17 mouse cellular contexts compared by ENCODE assay signal in the genomic region with DNA sequence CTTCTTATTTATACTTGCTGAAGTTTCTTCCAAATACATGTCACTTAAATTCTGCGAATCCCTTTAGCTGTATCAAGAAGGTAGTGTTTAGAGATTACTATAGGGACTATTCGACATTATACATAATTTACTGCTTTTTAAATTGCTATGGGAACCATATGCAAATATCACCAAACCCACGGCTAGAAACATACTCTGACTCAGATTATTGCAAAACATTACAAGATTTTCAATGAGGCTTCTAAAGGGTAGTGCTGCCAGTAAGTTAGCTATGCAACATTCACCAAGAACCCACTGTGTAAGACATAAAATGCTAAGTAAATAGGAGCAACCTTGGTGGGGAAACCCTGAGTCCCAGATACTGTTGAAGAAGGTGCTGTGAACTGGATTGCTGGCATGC. TPM values are rescaled to one million over a fixed set of nuclear protein-coding genes. Genes with fewer than 3 reads are reported as not detected.
DNase-seq lines count a peak whose midpoint lies in the region; ATAC-seq and TF ChIP-seq lines count a peak whose summit lies in the region.
"Had no signal": no experiment of that assay in that cellular context is flagged by ENCODE, and none has a peak within 500 bp of the region (broad histone marks: within the 10 kb centered on the region; RNA-seq: fewer than 3 reads in every experiment).

No protein-coding gene starts in this region.

- no peak for TF ChIP-seq POLR2A in heart, adult 2 months (IDR thresholded peaks at IDR 0.05; ENCODE audit: insufficient read depth, low read depth, low read length)
- TF ChIP-seq POLR2A in spleen, adult 2 months (IDR thresholded peaks at IDR 0.05; ENCODE audit: low read depth, low read length) = no peak

- H3K9ac ChIP-seq in heart, adult 2 months (ENCODE audit: low read depth, low read length) = no peak overlapping the region
- no peak overlapping the region for H3K9ac ChIP-seq in liver, embryonic 16.5 days (ENCODE audit: low read depth, low read length)
- H3K9ac ChIP-seq: forebrain, postnatal 0 days; hindbrain, embryonic 13.5 days; lung, embryonic 15.5 days had no signal

- no peak for DNase-seq in heart, adult 2 months
- DNase-seq in heart, adult 11 months = no peak
- no peak for DNase-seq in spleen, adult 2 months (ENCODE audit: low read depth in 1 of 2, low spot score in 2 of 2)
- no peak for DNase-seq in spleen, adult 18-20 months
- no peak for DNase-seq in testis, postnatal 14 days (ENCODE audit: low spot score)
- DNase-seq in right cerebral cortex, postnatal 36 days (ENCODE audit: low spot score in 2 of 2) = no peak
- DNase-seq: adrenal gland, postnatal 25 days; forebrain, postnatal 0 days; gastrocnemius, postnatal 25 days; kidney, postnatal 10 days; right cerebral cortex, adult 18-20 months had no signal

- 79% methylated on average over 3 of the region's 3 CpGs for WGBS in heart, adult 2 months
- 40% methylated on average over 3 of the region's 3 CpGs for WGBS in spleen, adult 2 months
- WGBS in liver, embryonic 16.5 days (ENCODE audit: insufficient replicate concordance) = 50% methylated on average over 3 of the region's 3 CpGs

- no peak for TF ChIP-seq CTCF in heart, adult 2 months (IDR thresholded peaks at IDR 0.05)
- TF ChIP-seq CTCF in spleen, adult 2 months (IDR thresholded peaks at IDR 0.05; ENCODE audit: extremely low read depth, insufficient read depth, insufficient read length, insufficient replicate concordance) = no peak

- peaks cover 8% of the 10 kb centered on the region for H3K4me1 ChIP-seq in heart, adult 2 months (ENCODE audit: control insufficient read depth, insufficient read depth, low read length)
- peaks cover 13% of the 10 kb centered on the region for H3K4me1 ChIP-seq in spleen, adult 2 months (ENCODE audit: control insufficient read depth, insufficient read depth, insufficient read length)
- H3K4me1 ChIP-seq in liver, embryonic 16.5 days (ENCODE audit: control insufficient read depth, low read depth, low read length) = peaks cover 6% of the 10 kb centered on the region

- H3K27ac ChIP-seq in heart, adult 2 months = peak overlapping the region; percentile 60; the same call in 1 of the 2 replicates
- H3K27ac ChIP-seq in spleen, adult 2 months (ENCODE audit: insufficient read depth, low read length) = peak overlapping the region; percentile 30; the same call in 1 of the 2 replicates
- 0 out of 2 replicates have a peak overlapping the region, but pooled peaks have one; percentile 2 for H3K27ac ChIP-seq in liver, embryonic 16.5 days (ENCODE audit: low read length)
- H3K27ac ChIP-seq: hindbrain, embryonic 13.5 days; lung, embryonic 15.5 days had no signal

- H3K27me3 ChIP-seq in heart, adult 2 months (ENCODE audit: control insufficient read depth, insufficient read depth, low read length) = no peaks in the 10 kb centered on the region
- no peaks in the 10 kb centered on the region for H3K27me3 ChIP-seq in spleen, adult 2 months (ENCODE audit: control insufficient read depth, insufficient read depth, low read length)
- H3K27me3 ChIP-seq in liver, embryonic 16.5 days (ENCODE audit: control insufficient read depth, insufficient read depth, low read depth, low read length) = no peaks in the 10 kb centered on the region
- H3K27me3 ChIP-seq: hindbrain, embryonic 13.5 days; lung, embryonic 15.5 days had no signal

- ATAC-seq in liver, embryonic 16.5 days (ENCODE audit: low read depth) = no peak
- ATAC-seq in erythroblast, adult 5-6 weeks (replicated peaks; ENCODE audit: low FRiP score, poor library complexity, severe bottlenecking) = no peak
- ATAC-seq: forebrain, postnatal 0 days; intestine, embryonic 16.5 days had no signal

- H3K4me3 ChIP-seq in heart, adult 2 months = no peak overlapping the region
- no peak overlapping the region for H3K4me3 ChIP-seq in spleen, adult 2 months (ENCODE audit: extremely low read depth, insufficient read depth, insufficient read length)
- H3K4me3 ChIP-seq in liver, embryonic 16.5 days (ENCODE audit: low read depth, low read length) = no peak overlapping the region
- H3K4me3 ChIP-seq: hindbrain, embryonic 13.5 days; lung, embryonic 15.5 days had no signal

- peaks cover 12% of the 10 kb centered on the region for H3K36me3 ChIP-seq in heart, adult 2 months (ENCODE audit: control insufficient read depth, insufficient read depth, low read length)
- H3K36me3 ChIP-seq in spleen, adult 2 months (ENCODE audit: control insufficient read depth, insufficient read depth, low read length) = no peaks in the 10 kb centered on the region
- no peaks in the 10 kb centered on the region for H3K36me3 ChIP-seq in liver, embryonic 16.5 days (ENCODE audit: control insufficient read depth, insufficient read depth)
- H3K36me3 ChIP-seq: hindbrain, embryonic 13.5 days; lung, embryonic 15.5 days had no signal

- H3K79me2 ChIP-seq in heart, adult 2 months (replicated peaks; ENCODE audit: control insufficient read depth, insufficient read depth, low read length) = 0 out of 2 replicates have a peak, but pooled peaks cover under 1% of the 10 kb centered on the region

- no peak overlapping the region for H3K4me2 ChIP-seq in liver, embryonic 16.5 days (ENCODE audit: low read depth, low read length)
- H3K4me2 ChIP-seq: hindbrain, embryonic 13.5 days; lung, embryonic 15.5 days; midbrain, embryonic 11.5 days had no signal

- intact Hi-C loops in heart, adult 2 months (cut with DNase I) = loop anchor here (5.0 kb wide), 1 partner anchor 57 kb away; the partner anchor contains the start of gene St7

- no peak for TF ChIP-seq EP300 in heart, adult 2 months (IDR thresholded peaks at IDR 0.05; ENCODE audit: insufficient read depth, low read depth, low read length)

- no peaks in the 10 kb centered on the region for H3K9me3 ChIP-seq in liver, embryonic 16.5 days (replicated peaks; ENCODE audit: control insufficient read depth, low read length)
- H3K9me3 ChIP-seq: hindbrain, embryonic 13.5 days; lung, embryonic 15.5 days had no signal

RNA-seq across cellular contexts. Expression of gene Capza2, which starts 1.0 kb away (rescaled TPM):
- total RNA-seq in heart, adult 2 months (2021) = 100 to 1,000 TPM; 130 to 147 TPM
- 26.9 and 64.1 TPM in 2 replicates for polyA plus RNA-seq in heart, adult 2 months (2012; rRNA removed)
- 6.2 and 7.9 TPM in 2 replicates for polyA plus RNA-seq in spleen, adult 2 months (2012; rRNA removed)
- 80.9 and 88.3 TPM in 2 replicates for polyA plus RNA-seq in liver, embryonic 16.5 days (2015; fragmentation: Nextera tagmentation; extraction: Ambion mirVana)
- 84.5 and 87.1 TPM in 2 replicates for total RNA-seq in erythroblast, adult 5-6 weeks (2015; ENCODE audit: low replicate concordance)
- total RNA-seq in erythroblast, adult 5-6 weeks (2017; ENCODE audit: low replicate concordance) = 87.0 and 89.0 TPM in 2 replicates

RNA-seq across cellular contexts. Expression of gene St7, which starts 57.7 kb away (rescaled TPM):
- total RNA-seq in heart, adult 2 months (2021) = 10 to 100 TPM; 16.9 to 19.5 TPM
- 12.0 and 18.3 TPM in 2 replicates for polyA plus RNA-seq in heart, adult 2 months (2012; rRNA removed)
- 4.4 and 4.6 TPM in 2 replicates for polyA plus RNA-seq in spleen, adult 2 months (2012; rRNA removed)
- polyA plus RNA-seq in liver, embryonic 16.5 days (2015; fragmentation: Nextera tagmentation; extraction: Ambion mirVana) = 8.7 and 9.3 TPM in 2 replicates
- total RNA-seq in erythroblast, adult 5-6 weeks (2015; ENCODE audit: low replicate concordance) = 29.0 and 73.4 TPM in 2 replicates
- total RNA-seq in erythroblast, adult 5-6 weeks (2017; ENCODE audit: low replicate concordance) = 73.5 and 90.6 TPM in 2 replicates

Comparison
In these comparisons a context has a peak if more than half of its experiments do, and no peak if none do; other contexts are left out.
1. H3K27ac ChIP-seq: peak in every context shown above with its lines; median percentile 60 in heart, adult 2 months; 30 in spleen, adult 2 months; 2 in liver, embryonic 16.5 days.